Mouse (Mus musculus): ENCODE results near the gene Gtpbp2.

GRCm38 (mm10) chr17:46168318-46168717, 7.5 kb downstream of the Gtpbp2 start:
- no peak for TF ChIP-seq POLR2AphosphoS5 (IDR thresholded peaks at IDR 0.05; ENCODE audit: insufficient replicate concordance, low read depth, low read length)
- TF ChIP-seq CTCF (IDR thresholded peaks at IDR 0.05; ENCODE audit: low read depth, low read length), result no peak
- TF ChIP-seq GATA1 (IDR thresholded peaks at IDR 0.05; ENCODE audit: borderline replicate concordance, low read length), result no peak
- TF ChIP-seq GATA2 (IDR thresholded peaks at IDR 0.05; ENCODE audit: borderline replicate concordance, low read depth, low read length), result no peak

Measured in G1E (cell line).